Mouse (Mus musculus) liver (tissue): ENCODE results near the gene Sv2b.

Source experiments
- DNase-seq: peaks from one replicate; pipeline ENCODE4 v3.0.0-alpha.2; 2020; ENCODE audit warnings: mixed read lengths

Gene Sv2b

DNA sequence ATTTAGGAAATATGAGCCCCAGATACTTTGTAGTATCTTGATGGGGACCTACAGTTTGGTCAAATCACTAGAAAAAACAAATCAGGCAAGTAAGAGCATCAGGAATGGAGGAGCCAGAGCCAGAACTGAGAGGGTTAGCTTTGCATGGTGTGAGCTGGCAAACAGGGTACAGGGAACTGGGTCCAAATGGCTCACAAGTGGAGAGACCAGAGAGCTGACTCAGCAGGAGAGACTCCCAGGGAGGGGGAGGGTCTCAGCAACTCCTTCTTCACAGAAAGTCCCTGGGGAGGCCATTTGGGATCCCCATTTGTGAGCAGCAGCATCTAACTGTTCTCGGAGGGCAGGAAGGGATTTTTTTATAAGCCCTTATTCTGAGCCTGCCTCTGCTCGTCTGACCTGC is 18.5 kb downstream of the Sv2b start:
- no peak for DNase-seq

DNA sequence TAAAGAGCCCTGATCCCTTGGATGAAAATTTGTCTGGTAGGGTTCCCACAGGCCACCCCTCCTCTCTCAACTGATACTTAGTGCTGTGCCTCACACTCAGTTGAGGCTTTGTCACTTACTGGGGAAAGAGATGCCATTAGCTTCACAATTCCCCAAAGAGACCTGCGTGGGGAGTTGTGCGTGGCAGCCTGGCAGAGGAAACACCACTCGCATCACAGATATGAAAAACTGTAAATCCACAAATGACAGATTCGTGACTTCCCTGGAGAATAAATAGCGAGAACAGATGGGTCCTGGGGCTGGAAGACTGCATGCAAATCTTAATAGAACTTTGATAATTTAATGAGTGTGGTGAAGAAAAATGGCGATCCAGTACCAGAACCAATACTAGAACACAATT is 21.8 kb downstream of the Sv2b start:
- DNase-seq: no peak

DNA sequence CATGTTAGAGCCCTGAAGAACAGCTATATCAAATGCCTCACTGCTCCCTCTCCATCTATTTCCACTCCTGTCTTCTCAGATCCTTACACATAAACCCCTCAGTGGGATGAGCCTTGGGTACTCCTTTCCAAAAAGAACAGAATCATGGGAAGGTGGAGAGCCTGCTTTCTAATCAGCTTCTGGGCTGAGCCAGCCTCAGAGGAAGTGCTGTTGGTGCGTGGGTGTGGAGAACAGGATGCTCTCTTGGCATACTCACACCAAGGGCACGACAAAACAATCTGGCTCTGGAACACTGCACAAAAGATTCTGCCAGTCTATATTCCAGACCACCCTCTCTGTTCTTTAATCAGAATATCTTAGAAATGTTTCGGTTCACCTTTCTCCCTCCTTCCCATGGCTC is 26.1 kb downstream of the Sv2b start:
- no peak for DNase-seq

GRCm38 (mm10) chr7:75282080-75282650 is 26.9 kb downstream of the Sv2b start:
- no peak for DNase-seq

GRCm38 (mm10) chr7:75281106-75281505 is 28.0 kb downstream of the Sv2b start:
- DNase-seq: no peak

- DNase-seq: no peak
Measured at GRCm38 (mm10) chr7:75277847-75278246, 31.2 kb downstream of the Sv2b start.

DNA sequence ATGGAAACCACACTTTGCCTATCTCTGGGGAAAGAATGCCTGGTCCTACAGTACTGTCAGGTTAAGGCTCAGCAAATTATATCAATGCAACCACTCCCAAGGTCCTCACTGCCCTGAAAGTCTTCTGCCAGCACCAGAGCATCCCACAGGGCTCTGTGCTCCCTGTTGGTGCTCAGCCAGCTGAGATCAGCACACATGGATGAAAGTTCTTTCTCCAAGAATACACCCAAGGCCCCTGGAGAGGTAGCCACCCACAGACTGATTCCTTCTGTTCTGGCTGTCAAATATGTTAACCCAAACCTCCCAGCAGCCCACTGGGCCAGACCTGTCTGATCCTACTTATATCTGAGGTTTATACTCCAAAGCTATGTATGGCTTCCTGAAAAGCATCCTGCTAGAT is 32.3 kb downstream of the Sv2b start:
- no peak for DNase-seq

DNA sequence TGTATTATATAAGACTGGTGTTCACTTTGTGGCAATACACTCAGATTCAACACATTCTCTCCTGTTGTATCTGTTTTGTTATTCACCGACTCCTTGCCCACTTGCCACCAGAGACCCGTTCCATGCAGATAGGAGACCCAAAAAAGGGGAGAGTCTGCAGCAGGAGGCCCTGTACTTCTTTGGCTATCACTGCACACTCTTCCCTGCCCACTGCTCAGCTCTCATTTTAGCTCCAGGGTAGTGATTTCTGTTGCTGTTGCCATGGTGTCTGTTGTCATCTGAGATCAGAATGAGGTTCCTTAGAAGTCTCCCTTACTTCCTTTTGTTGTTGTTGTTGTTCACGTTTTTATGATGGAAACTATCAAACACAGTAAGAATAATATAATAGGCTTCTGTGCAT is 34.5 kb downstream of the Sv2b start:
- DNase-seq: no peak

GRCm38 (mm10) chr7:75273633-75274032 is 35.4 kb downstream of the Sv2b start:
- no peak for DNase-seq

- no peak for DNase-seq
Measured at GRCm38 (mm10) chr7:75271921-75272381, 37.1 kb downstream of the Sv2b start.

- DNase-seq: no peak
Measured at GRCm38 (mm10) chr7:75271306-75271705, 37.8 kb downstream of the Sv2b start.

- DNase-seq: no peak
Measured at GRCm38 (mm10) chr7:75267236-75267635, 41.8 kb downstream of the Sv2b start.

DNA sequence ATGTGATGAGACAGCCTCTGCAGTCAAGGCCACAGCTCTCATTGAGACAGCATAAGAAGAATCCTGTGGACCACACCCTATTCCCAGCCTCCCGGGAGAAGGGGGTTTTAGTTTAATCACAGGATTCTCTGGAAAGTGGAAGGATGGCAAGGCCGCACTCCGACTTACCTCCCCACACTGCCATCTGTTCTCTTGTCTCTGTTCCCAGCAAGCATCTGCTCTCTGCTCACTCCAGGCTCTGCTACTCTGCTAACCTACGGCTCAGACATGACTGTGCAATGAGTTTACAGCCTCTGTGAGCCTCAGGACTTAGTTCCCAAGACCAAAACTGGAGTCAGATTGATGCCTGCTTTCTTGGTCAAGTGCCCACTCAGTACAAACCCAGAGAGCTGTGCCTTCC is 43.8 kb downstream of the Sv2b start:
- DNase-seq: no peak

- no peak for DNase-seq
Measured at GRCm38 (mm10) chr7:75259945-75260344, 49.1 kb downstream of the Sv2b start.

DNA sequence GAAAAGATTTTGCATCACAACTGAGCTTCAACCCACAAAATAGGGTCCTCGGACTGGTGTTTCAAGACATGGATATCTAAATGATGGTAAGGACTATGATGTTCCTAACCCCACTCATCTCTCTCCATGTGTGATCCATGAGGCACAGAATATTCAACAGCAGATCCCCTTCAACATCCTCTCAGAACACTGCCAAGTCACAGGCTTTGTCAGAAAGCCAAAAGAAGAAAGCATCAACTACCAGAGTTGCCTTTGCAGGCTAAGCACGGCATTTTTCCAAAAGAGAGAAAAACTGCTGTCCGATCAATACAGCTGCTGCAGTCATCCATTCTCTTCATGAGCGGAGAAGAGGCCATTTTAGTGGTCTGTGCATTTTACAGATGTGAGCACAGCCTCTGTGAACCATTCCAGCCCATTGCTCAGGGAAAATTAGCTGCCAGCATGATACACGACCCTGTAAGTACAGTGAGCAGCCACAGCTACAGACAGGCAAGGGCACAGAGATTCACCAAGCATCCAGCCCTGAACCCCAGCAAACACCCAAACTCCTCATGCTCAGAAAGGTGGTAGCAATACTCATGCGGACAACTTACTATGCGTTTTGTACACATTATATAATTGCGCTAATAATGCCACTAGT is 55.3 kb downstream of the Sv2b start:
- DNase-seq: no peak

- DNase-seq: no peak
Measured at GRCm38 (mm10) chr7:75240754-75241507, 68.1 kb downstream of the Sv2b start.

- DNase-seq: no peak
Measured at GRCm38 (mm10) chr7:75236386-75236785, 72.7 kb downstream of the Sv2b start.

DNA sequence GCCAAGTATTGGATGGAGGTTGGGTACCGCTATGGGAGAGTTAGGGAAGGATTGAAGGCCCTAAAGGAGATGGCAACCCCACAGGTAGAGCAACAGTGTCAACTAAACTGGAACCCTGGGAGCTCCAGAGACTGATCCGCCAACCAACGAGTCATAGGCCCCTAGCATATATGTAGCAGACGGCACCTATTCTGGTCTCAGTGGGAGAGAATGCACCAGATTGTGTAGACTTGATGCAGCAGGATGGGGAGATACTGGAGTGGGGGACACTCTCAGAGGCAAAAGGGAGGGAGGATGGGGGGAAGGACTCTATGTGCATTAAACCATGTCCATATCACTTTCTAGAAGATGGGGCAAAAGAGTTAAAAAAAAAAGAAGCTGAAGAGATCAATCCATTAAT is 84.9 kb downstream of the Sv2b start:
- no peak for DNase-seq

- no peak for DNase-seq
Measured at GRCm38 (mm10) chr7:75222704-75223431, 86.2 kb downstream of the Sv2b start.

DNA sequence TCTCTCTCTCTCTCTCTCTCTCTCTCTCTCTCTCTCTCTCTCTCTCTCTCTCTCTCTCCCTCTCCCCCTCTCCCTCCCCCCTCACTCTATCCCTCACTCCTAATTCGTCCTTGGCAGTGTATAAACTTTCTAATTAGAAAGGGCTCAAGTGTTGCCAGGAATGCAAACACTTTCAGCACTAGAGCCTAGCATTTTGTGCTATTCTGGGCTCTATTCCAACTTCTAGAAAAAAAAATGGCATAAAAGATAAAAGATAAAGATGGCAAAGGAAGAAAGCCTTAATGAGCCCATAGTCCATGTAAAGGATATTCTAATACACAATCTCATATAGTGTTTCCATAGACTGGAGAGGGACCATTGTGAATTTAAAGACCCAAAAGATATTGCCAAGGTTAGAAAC is 88.3 kb downstream of the Sv2b start:
- DNase-seq: no peak

DNA sequence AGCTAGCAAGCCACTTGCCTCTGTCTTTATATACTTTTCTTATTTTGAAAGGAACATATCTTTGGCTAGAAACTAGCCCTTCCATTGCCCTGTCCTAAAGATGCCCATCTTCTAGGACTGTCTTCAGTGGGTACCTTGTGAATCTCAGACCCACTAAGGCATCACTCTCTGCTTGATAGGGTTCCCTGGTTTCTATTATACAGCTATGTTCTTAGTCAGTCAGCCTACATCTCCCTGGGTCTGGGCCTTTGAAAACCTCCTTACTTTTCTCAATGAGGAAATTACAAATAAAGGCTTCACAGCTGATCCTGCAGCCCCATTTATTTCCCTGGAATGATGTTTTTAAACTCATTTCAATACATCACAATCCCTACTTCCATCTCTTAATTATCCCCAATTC is 88.8 kb downstream of the Sv2b start:
- no peak for DNase-seq

- no peak for DNase-seq
Measured at GRCm38 (mm10) chr7:75216180-75216579, 92.9 kb downstream of the Sv2b start.

- DNase-seq: no peak
Measured at GRCm38 (mm10) chr7:75209221-75209641, 99.8 kb downstream of the Sv2b start.
